Mouse (Mus musculus) kidney, embryonic 15.5 days (tissue): ENCODE measurements around the gene Kif12. TPM values are rescaled to one million over a fixed set of nuclear protein-coding genes. Genes with fewer than 3 reads are reported as not detected.

ENCODE experiments used
- ATAC-seq: fragments of 200-750 bp; cut with Nextera tagmentation; replicated peaks from 2 replicates; pipeline ENCODE4 v1.8.0; 2017; ENCODE audit warnings: moderate TSS enrichment; ENCODE audit not compliant: low FRiP score
- H3K27ac ChIP-seq: fragments of 300-500 bp; sonication (generic); 2 replicates; pipeline ENCODE4 v1.5.1; 2015; ENCODE audit warnings: mild to moderate bottlenecking, inconsistent platforms
- H3K27me3 ChIP-seq: fragments of 300-500 bp; sonication (generic); 2 replicates; pipeline ENCODE4 v1.6.1; 2015; ENCODE audit warnings: inconsistent platforms
- H3K36me3 ChIP-seq: fragments of 300-500 bp; sonication (generic); 2 replicates; pipeline ENCODE4 v1.6.1; 2015; ENCODE audit warnings: inconsistent platforms
- H3K4me1 ChIP-seq: fragments of 300-500 bp; sonication (generic); 2 replicates; pipeline ENCODE4 v1.6.1; 2015; ENCODE audit warnings: inconsistent platforms
- H3K4me2 ChIP-seq: fragments of 300-500 bp; sonication (generic); 2 replicates; pipeline ENCODE4 v1.6.1; 2015; ENCODE audit warnings: moderate library complexity, mild to moderate bottlenecking, inconsistent platforms
- H3K4me3 ChIP-seq: fragments of 300-500 bp; sonication (generic); replicated peaks from 2 replicates; pipeline ENCODE4 v1.5.1; 2015; ENCODE audit warnings: mild to moderate bottlenecking, inconsistent platforms
- H3K9ac ChIP-seq: fragments of 300-500 bp; sonication (generic); 2 replicates; pipeline ENCODE4 v1.6.1; 2015; ENCODE audit warnings: mild to moderate bottlenecking, inconsistent platforms
- H3K9me3 ChIP-seq: fragments of 300-500 bp; sonication (generic); replicated peaks from 2 replicates; pipeline ENCODE4 v1.6.1; 2016; ENCODE audit warnings: inconsistent platforms
- WGBS: fragments of 180-500 bp; shearing (Covaris S2); methylation state at CpG from one replicate; pipeline ENCODE4 v1.1.7; 2015; ENCODE audit warnings: mixed read lengths; 5-methylcytosine and 5-hydroxymethylcytosine counted together
- polyA plus RNA-seq: library from polyadenylated mRNA; unstranded; fragments of >200 nt; fragmentation: Nextera tagmentation; extraction: Ambion mirVana; gene quantifications from 2 replicates; pipeline ENCODE4 v1.2.1, GENCODE M21; 2015

Gene Kif12
- polyA plus RNA-seq, 1 experiment from 2014 or later: 109 TPM

- Histone ChIP-seq H3K9ac (no peak overlapping the region), H3K4me2 (no peak overlapping the region), H3K4me1 (no peaks in the 10 kb centered on the region), H3K9me3 (no peaks in the 10 kb centered on the region), H3K27ac (no peak overlapping the region), H3K4me3 (no peak overlapping the region), H3K36me3 (no peaks in the 10 kb centered on the region), H3K27me3 (no peaks in the 10 kb centered on the region)
- 85% methylated on average over 5 of the region's 5 CpGs for WGBS
- no peak for ATAC-seq
These were observed 27.4 kb upstream of the Kif12 start for GRCm38 (mm10) chr4:63199366-63199765.

GRCm38 (mm10) chr4:63194366-63194765, 22.4 kb upstream of the Kif12 start:
- peaks cover 11% of the 10 kb centered on the region; the same call in 1 of the 2 replicates for H3K4me1 ChIP-seq
- no peak overlapping the region for H3K27ac ChIP-seq
- no peak for ATAC-seq
- H3K4me2 ChIP-seq: no peak overlapping the region
- no peaks in the 10 kb centered on the region for H3K36me3 ChIP-seq
- H3K27me3 ChIP-seq: no peaks in the 10 kb centered on the region
- no peak overlapping the region for H3K9ac ChIP-seq
- WGBS: 74% methylated on average over 2 of the region's 2 CpGs
- H3K9me3 ChIP-seq: no peaks in the 10 kb centered on the region
- H3K4me3 ChIP-seq: no peak overlapping the region

GRCm38 (mm10) chr4:63191641-63192040, 19.7 kb upstream of the Kif12 start:
- H3K36me3 ChIP-seq: no peaks in the 10 kb centered on the region
- WGBS: 39% methylated on average over 5 of the region's 5 CpGs
- no peak overlapping the region for H3K4me2 ChIP-seq
- H3K4me1 ChIP-seq: peaks cover 14% of the 10 kb centered on the region; the same call in 1 of the 2 replicates
- H3K9me3 ChIP-seq: no peaks in the 10 kb centered on the region
- no peak overlapping the region for H3K4me3 ChIP-seq
- H3K27me3 ChIP-seq: no peaks in the 10 kb centered on the region; the same call in 1 of the 2 replicates
- ATAC-seq: 0 out of 2 replicates have a peak, but pooled peaks have one; percentile 26
- H3K9ac ChIP-seq: no peak overlapping the region
- no peak overlapping the region for H3K27ac ChIP-seq

GRCm38 (mm10) chr4:63186281-63186870, 14.4 kb upstream of the Kif12 start:
- WGBS: 39% methylated on average over 21 of the region's 21 CpGs
- Histone ChIP-seq H3K4me2 (0 out of 2 replicates have a peak overlapping the region, but pooled peaks have one; percentile 7), H3K9ac (no peak overlapping the region), H3K36me3 (no peaks in the 10 kb centered on the region), H3K4me3 (no peak overlapping the region), H3K27ac (peak overlapping the region; percentile 70), H3K4me1 (peaks cover 22% of the 10 kb centered on the region), H3K9me3 (no peaks in the 10 kb centered on the region), H3K27me3 (no peaks in the 10 kb centered on the region; the same call in 1 of the 2 replicates)
- peak; percentile 53 for ATAC-seq

GRCm38 (mm10) chr4:63181556-63181955, 9.6 kb upstream of the Kif12 start:
- H3K36me3 ChIP-seq: no peaks in the 10 kb centered on the region
- no peak overlapping the region for H3K9ac ChIP-seq
- peaks cover 9% of the 10 kb centered on the region for H3K4me1 ChIP-seq
- no peak overlapping the region for H3K27ac ChIP-seq
- H3K27me3 ChIP-seq: no peaks in the 10 kb centered on the region
- H3K9me3 ChIP-seq: no peaks in the 10 kb centered on the region
- ATAC-seq: peak; percentile 84
- 3% methylated on average over 5 of the region's 5 CpGs for WGBS
- H3K4me3 ChIP-seq: no peak overlapping the region
- no peak overlapping the region for H3K4me2 ChIP-seq

GRCm38 (mm10) chr4:63171122-63171521, 809 bp downstream of the Kif12 start:
- H3K4me1 ChIP-seq: peaks cover 20% of the 10 kb centered on the region
- H3K4me3 ChIP-seq: peak overlapping the region; percentile 49
- 37% methylated on average over 24 of the region's 24 CpGs for WGBS
- no peaks in the 10 kb centered on the region for H3K9me3 ChIP-seq
- peak overlapping the region; percentile 57 for H3K4me2 ChIP-seq
- H3K27me3 ChIP-seq: peaks cover 8% of the 10 kb centered on the region; the same call in 1 of the 2 replicates
- peak overlapping the region; percentile 96 for H3K27ac ChIP-seq
- H3K9ac ChIP-seq: peak overlapping the region; percentile 48
- peaks cover 14% of the 10 kb centered on the region; the same call in 1 of the 2 replicates for H3K36me3 ChIP-seq
- no peak for ATAC-seq

- peaks cover 23% of the 10 kb centered on the region for H3K4me1 ChIP-seq
- 0 out of 2 replicates have a peak overlapping the region, but pooled peaks have one; percentile 96 for H3K27ac ChIP-seq
- no peak for ATAC-seq
- no peaks in the 10 kb centered on the region for H3K9me3 ChIP-seq
- H3K9ac ChIP-seq: peak overlapping the region; percentile 48; the same call in 1 of the 2 replicates
- peaks cover 8% of the 10 kb centered on the region; the same call in 1 of the 2 replicates for H3K27me3 ChIP-seq
- H3K4me2 ChIP-seq: peak overlapping the region; percentile 57
- peak overlapping the region; percentile 49 for H3K4me3 ChIP-seq
- WGBS: 81% methylated on average over 4 of the region's 4 CpGs
- peaks cover 14% of the 10 kb centered on the region; the same call in 1 of the 2 replicates for H3K36me3 ChIP-seq
These were observed 1.9 kb downstream of the Kif12 start for GRCm38 (mm10) chr4:63170061-63170460.

GRCm38 (mm10) chr4:63166323-63166722, 5.6 kb downstream of the Kif12 start:
- Histone ChIP-seq H3K27ac (peak overlapping the region; percentile 11; the same call in 1 of the 2 replicates), H3K4me1 (peaks cover 23% of the 10 kb centered on the region), H3K36me3 (peaks cover 14% of the 10 kb centered on the region; the same call in 1 of the 2 replicates), H3K27me3 (peaks cover 3% of the 10 kb centered on the region; the same call in 1 of the 2 replicates), H3K4me3 (no peak overlapping the region), H3K9me3 (no peaks in the 10 kb centered on the region), H3K9ac (no peak overlapping the region), H3K4me2 (no peak overlapping the region)
- WGBS: 79% methylated on average over 5 of the region's 5 CpGs
- ATAC-seq: no peak

- Histone ChIP-seq H3K9ac (no peak overlapping the region), H3K4me1 (peaks cover 23% of the 10 kb centered on the region), H3K4me2 (no peak overlapping the region), H3K27ac (0 out of 2 replicates have a peak overlapping the region, but pooled peaks have one; percentile 11), H3K4me3 (no peak overlapping the region), H3K27me3 (no peaks in the 10 kb centered on the region), H3K36me3 (peaks cover 14% of the 10 kb centered on the region; the same call in 1 of the 2 replicates), H3K9me3 (no peaks in the 10 kb centered on the region)
- 0 out of 2 replicates have a peak, but pooled peaks have one; percentile 33 for ATAC-seq
- 73% methylated on average over 4 of the region's 4 CpGs for WGBS
These were observed 6.3 kb downstream of the Kif12 start for GRCm38 (mm10) chr4:63165636-63166035.

- 13% methylated on average over 5 of the region's 5 CpGs for WGBS
- ATAC-seq: peak; percentile 61
These were observed 12.9 kb downstream of the Kif12 start for GRCm38 (mm10) chr4:63158961-63159592.

GRCm38 (mm10) chr4:63158192-63158591, 13.7 kb downstream of the Kif12 start:
- Histone ChIP-seq H3K4me1 (peaks cover 24% of the 10 kb centered on the region), H3K36me3 (no peaks in the 10 kb centered on the region), H3K9ac (no peak overlapping the region), H3K4me3 (no peak overlapping the region), H3K9me3 (no peaks in the 10 kb centered on the region), H3K27me3 (no peaks in the 10 kb centered on the region), H3K27ac (peak overlapping the region; percentile 72), H3K4me2 (no peak overlapping the region)
- 86% methylated on average over 7 of the region's 7 CpGs for WGBS
- no peak for ATAC-seq

More at GRCm38 (mm10) chr4:63158961-63159592, 12.9 kb downstream of the Kif12 start:
- Histone ChIP-seq H3K36me3 (no peaks in the 10 kb centered on the region), H3K4me1 (peaks cover 24% of the 10 kb centered on the region), H3K4me3 (no peak overlapping the region), H3K9ac (no peak overlapping the region), H3K27me3 (no peaks in the 10 kb centered on the region), H3K27ac (peak overlapping the region; percentile 72), H3K9me3 (no peaks in the 10 kb centered on the region), H3K4me2 (no peak overlapping the region)
